Mouse (Mus musculus) thymus, postnatal 25 days (tissue): ENCODE results near the gene AU021092.

Experiments used
- DNase-seq: peaks from one replicate; pipeline ENCODE4 v3.0.0; 2022

The AU021092 gene

DNA sequence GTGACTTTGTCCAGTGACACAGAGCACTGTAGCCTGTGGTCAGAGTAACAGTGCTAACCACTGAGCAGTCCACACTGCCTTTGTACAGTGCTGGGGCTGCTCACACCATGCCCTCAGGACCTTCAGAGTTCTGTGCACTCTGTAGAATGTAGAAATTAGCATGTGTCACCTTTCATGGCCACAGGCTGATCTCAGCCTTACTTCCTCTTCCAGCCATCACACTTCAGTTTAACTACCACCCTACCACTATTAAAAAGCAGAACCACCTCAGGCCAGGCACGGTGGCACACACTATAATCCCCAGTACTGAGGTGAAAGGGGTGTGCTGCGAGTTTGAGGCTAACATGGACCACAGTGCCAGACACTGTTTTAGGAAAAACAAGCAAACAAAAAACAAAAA is 11.7 kb downstream of the AU021092 start:
- no peak for DNase-seq

DNA sequence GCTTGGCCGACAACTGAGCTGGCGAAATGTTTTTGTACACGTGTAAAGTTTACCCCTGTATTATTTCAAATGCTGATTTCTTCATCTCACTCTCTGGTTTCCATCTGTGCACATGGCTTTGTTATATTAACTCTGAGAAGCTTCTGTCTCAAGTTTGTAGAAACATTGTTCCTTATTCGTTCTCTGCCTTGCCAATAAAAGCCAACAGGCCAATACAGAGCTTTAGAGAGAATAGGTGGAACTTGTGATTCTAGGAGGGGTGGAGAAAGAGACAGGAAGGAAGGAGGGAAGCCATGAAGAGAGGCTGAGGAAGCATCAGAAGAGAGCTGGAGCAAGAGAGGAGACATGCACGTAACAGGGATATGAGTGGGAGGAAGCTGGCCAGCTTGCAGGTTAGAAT is 16.0 kb downstream of the AU021092 start:
- no peak for DNase-seq

DNA sequence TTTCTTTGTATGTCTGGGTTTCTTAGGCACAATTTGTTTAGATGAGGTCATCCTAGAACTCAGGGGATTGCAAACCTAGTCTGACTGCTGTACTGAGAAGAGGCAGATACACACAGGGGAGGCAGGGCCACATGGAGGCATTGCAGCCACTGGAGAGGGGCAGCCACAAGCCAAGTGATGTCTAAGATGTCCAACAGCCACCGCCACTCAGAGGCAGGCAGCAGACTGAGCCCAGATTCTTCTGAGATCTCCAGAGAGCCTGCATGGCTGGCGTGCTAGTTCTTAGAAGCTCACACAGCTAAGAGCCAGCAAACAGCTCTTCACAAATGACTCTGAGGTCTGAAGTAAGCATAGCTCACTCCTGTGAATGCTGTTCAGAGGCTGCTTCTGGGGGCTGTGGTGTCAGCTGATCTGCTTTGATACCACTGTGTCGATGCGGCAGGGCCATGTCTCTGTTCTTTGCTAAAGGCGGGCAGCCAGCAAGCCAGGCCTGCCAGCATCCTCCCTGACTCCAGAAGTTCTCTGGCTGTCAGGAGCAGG is 16.6 kb downstream of the AU021092 start:
- no peak for DNase-seq

DNA sequence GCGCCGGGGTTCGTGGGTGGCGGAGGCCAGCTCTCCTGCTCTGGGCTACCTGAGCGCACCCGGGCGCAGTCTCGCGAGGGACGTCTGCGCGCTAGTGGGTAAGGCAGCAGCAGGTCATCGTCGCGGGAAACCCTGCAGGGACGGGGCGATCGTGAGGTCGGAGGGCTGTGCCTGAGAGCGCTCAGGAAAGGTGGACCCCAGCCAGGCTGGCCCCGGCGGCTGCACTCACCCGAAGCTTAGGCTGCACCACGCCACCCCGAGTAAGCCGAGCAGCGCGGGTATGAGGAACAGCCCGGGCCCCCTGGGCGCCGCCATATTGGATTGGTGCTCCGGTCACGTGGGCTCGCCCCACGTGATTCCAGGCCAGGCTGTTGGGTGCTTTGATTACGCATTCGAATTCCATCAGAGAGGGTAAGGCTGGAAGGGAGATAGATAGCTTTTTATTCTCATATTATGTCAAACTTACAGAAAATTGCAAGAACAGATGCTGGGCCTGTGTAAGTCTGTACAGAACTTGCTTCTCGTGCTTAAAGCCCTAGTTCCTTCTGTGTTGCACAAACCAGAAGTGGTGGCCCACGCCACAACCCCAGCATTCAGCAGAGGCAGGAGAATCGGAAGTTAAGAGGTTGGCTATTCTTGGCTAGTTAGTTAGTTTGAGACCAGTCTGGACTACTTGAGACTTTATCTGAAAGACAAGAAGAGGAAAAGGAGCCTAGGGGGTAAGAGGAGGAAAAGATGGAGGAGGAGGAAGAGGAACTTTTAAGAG is 18.2 kb downstream of the AU021092 start, which contains the start of gene Nagpa:
TSS of gene Nagpa (minus strand) at position 345 of the 766 bp plus-strand sequence.
- peak; percentile 71 for DNase-seq

DNA sequence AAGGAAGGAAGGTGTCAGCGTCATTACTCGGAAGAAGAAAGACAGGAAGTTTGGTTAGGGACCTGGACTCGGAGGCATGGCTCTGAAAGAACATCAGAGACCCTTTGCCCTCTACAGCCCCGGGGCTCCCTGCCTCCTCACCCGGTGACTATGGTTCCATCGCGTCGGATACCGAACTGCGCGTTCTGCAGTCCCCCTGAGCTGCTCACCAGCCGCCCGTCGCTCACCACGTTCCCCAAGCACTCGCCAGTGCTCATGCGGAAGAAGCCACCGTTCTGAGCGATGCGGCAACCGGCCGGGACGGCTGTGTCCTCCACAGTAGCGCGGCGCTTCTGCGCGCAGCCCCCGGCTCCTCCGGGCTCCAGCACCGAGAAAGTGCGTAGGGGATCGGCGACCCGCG is 18.9 kb downstream of the AU021092 start:
- DNase-seq: peak; percentile 43

DNA sequence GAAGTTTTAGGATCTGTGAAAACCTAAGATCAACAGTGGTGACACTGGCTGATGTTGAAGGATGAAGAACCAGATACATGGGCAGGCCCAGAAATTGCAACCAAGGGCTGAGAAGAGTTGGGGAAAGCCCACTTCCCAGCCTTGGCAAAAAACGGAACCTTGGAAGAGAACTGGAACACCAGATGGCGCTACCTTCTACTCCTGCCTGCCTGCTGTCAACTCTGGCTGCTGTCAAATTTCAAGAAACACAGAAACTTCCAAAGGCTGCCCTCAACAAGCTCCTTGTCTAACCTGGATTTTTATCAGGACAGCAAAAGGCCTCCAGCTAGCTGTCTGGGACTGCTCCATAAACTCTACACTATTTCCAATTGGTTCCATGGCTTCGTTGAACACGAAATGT is 19.4 kb downstream of the AU021092 start:
- peak; percentile 42 for DNase-seq

DNA sequence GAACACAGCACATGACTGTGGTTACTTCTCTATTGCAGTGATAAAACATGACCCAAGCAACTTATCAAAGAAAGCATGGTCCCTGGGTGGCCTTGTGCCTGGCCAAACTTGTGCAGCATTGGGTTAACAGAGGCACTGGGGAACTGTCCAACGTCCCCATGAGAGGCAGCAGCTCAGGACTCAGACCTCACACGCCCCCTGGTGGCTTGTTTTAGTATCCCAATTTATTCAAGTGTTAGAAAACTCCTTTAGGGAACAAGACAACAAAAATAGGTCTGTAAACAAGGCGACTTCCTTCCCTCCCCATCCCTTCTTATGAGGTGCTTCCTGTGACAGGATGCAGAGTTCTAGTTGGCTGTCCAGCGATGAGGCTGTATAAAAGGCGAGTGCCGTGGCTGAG is 27.0 kb downstream of the AU021092 start:
- peak; percentile 30 for DNase-seq

DNA sequence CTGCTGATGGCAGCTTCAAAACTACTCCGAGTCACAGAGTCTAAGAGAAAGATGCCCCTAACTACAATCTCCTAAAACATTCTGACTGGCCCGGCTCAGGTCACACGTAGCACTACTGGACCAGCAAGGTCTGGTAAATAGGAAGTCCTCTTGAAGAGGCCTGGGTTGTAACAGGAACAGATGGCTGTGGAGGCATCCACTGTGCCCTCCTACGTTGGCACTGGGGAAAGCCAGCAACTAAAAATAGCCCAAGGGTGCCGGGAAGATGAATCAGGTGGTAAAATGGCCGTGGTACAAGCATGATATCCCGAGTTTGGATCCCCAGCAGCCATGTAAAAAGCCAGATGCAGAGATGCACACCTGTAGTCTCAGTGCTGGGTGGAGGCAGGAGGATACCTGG is 35.9 kb downstream of the AU021092 start:
- no peak for DNase-seq

DNA sequence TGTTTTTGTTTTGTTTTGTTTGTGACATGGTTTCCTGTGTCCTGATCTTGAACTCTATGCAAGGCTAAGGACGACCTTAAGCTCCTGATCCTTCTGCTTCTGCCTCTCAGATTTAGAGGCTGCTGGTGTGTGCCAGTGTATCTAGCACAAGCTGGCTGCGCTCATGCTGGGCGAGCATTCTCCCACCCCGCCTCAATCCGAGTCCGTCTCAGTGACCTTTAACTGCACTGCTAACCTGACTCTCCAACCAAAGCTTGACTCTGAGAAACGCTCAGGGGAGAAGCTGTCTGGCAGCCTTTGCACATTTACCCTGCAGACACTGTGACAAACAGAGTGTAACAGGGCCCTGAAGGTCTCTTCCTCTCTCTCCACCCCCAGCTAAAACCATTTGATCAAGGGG is 36.4 kb downstream of the AU021092 start:
- DNase-seq: no peak

DNA sequence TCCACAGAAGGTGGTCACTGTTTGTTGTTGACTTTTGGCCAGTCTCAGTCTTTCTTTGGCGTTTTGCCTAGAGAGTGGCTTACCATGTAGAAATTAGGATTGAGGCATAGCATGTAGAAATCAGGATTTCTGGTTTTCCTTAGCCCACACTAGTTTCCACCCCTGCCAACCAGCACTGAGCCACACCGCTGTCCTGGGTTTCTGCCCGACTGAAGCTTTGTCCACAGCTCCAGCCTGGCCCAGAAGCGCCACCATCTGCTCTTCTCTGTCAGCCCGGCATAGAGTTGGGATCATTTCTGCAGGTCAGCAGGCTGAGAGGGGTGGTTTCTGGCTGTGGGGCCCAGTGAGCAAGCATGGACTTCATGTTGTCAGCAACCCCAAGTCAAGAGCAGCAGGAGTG is 37.1 kb downstream of the AU021092 start:
- DNase-seq: no peak

DNA sequence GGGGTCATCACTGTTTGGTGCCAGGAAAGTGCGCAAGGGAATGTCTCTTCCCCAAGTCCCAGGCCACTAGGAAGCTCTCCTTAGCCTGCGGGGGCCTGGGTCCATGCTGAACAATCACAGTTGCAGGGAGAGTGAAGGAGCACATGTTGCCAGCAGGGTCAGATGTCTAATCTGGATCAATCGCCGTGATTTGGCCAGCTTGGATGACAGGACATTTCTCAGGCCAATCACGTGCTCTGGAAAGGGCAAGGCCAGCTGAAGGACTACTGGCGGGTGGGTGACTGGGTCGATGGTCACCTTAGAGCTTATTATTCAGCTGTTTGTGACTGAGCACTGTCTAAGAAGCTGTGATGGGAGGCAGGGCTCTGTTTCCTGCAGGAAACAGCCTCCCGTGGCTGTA is 38.0 kb downstream of the AU021092 start:
- no peak for DNase-seq

DNA sequence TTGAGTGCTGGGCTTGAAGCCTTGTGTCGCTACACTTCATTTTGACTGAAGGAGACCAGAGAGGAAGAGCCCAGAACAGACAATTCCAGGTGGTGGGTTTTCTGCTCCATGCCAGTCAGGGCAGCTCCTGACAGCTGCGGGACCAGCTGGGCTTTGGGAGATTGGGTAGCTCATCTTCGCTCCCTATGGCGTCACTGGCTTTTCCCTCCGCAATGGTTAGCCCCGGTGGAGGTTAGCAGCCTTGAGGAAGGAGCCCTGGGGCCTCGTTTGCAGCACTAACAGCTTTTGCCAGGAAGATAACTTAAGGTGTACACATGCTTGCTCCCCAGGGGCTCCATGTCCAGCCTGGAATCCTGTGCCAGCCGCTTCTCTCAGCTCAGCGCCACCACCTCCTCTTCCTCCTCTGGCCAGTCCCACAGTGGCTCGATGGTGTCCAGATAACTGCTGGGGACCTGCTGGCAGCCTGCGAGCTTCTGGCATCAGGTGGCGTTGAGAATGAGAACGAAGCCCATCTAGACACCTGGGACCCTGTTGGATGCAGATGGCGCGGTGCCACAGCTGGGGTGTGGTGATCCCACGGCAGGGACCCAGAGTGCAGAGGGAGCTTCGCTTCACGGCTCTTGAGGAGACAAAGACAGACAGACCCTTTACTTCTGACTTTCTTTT is 38.7 kb downstream of the AU021092 start:
- DNase-seq: no peak

DNA sequence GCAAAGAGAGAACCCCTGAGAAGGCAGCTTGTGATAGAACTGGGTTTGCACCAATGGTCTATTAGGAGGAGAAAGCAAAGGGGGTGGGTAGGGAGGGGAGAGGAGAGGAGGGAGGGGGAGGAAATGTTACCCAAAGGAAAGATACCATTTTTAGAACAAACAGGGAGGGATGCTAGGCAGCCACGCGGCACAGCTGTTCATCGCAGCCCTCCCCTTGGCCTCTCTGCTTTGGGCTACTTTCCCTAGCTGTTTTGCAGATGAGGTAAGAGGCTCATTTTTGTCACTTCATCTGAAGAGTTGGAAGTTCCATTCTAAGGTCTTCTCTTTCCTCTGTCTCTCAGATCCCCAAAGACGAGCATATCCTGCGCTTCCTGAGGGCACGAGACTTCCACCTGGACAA is 49.5 kb downstream of the AU021092 start:
- DNase-seq: no peak

DNA sequence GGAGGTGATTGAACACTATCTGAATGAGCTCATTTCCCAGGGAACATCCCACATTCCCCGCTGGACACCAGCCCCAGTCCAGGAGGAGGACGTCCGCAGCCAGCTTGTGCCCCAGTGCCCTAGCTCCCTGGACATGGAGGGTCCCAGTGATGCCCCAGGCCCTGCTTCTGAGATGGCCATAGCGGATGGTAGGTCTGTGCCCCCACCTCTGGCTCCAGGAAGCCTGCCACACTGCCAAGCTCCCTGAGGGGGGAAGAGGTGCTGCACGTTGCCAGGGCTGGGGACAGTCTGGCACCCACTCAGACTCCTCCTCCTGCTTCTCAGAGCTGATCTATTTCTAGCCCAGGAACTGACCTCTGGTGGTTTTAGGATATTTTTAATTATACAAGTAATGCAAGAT is 53.3 kb downstream of the AU021092 start:
- no peak for DNase-seq

DNA sequence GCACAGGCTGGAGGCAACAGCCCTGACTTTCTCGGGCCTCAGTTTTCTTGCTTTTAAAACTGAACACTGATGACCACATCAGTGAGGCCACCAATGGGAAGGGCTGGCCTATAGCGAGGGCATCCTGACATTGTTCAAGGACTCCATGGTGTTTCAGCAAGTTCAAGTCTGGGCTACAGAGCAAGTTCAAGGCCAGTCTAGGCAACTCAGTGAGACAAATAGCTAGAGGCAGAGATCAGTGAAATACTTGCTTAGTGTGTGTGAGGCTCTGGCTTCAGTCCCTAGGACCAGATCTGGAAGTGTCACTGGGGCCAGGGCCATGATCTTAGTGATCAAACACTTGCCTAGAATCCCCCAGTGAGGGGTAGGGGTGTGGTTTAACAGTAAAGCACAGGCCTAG is 54.1 kb downstream of the AU021092 start:
- no peak for DNase-seq

DNA sequence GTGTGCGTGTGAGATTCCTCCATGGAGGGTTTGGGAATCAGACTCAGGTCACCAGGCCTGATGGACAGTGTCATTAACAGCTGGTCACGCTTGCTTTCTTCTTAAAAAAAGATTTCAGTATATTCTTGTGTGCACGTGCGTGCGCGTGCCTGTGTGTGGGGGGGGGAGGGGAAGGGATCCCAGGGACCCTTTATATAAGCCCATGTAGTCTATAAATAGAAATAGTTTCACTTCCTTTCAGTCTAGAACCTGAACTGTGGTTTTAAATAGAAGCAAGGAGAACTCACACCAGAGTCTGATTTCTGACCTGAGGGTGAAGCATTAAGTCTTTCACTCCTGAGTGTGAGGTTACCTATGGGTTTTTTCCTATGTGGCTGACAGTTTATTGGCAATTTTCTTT is 57.8 kb downstream of the AU021092 start:
- DNase-seq: no peak
